Mouse (Mus musculus): ENCODE measurements at regions not wholly inside any gene's neighbourhood (a gene's known extent, or its start where the extent isn't known, plus 50 kb on each side); places are given as distances from the start of the nearest gene placed in this dataset.

DNA sequence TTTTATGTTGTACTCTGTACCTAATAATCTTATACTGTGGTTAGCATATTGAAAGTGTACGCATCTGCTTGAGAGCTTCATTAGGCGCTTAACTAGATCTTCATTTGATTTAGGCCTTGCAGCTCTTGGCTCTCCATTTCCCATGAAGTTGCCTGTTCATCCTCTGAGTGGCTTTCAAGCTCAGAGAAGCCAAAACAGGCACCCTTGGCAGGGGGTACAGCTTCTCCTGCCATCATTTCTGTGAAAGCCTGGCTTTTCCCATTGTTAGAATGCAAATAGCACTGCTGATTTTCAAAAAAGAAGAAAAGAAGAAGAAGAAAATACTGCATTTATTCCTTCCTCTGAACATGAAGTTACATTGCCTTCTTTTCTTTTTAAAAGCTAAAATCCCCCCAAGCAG is 1283.3 kb downstream of the Mat2b start:
- no peak for TF ChIP-seq CTCF (IDR thresholded peaks at IDR 0.05; ENCODE audit: borderline replicate concordance, insufficient read depth, low read length)
- TF ChIP-seq POLR2A (IDR thresholded peaks at IDR 0.05; ENCODE audit: low read depth, low read length): no peak
